Mouse (Mus musculus) ovary, adult 18-20 months (tissue): Measurements from ENCODE around the gene Als2cl.

Experiments used
- DNase-seq: peaks from one replicate; pipeline ENCODE4 v3.0.0; 2022; ENCODE audit warnings: low spot score, mixed read lengths

Gene Als2cl

GRCm38 (mm10) chr9:110880772-110881171 is 1.1 kb downstream of the Als2cl start:
- DNase-seq, result no peak

GRCm38 (mm10) chr9:110881953-110882352 is 2.3 kb downstream of the Als2cl start:
- no peak for DNase-seq

DNA sequence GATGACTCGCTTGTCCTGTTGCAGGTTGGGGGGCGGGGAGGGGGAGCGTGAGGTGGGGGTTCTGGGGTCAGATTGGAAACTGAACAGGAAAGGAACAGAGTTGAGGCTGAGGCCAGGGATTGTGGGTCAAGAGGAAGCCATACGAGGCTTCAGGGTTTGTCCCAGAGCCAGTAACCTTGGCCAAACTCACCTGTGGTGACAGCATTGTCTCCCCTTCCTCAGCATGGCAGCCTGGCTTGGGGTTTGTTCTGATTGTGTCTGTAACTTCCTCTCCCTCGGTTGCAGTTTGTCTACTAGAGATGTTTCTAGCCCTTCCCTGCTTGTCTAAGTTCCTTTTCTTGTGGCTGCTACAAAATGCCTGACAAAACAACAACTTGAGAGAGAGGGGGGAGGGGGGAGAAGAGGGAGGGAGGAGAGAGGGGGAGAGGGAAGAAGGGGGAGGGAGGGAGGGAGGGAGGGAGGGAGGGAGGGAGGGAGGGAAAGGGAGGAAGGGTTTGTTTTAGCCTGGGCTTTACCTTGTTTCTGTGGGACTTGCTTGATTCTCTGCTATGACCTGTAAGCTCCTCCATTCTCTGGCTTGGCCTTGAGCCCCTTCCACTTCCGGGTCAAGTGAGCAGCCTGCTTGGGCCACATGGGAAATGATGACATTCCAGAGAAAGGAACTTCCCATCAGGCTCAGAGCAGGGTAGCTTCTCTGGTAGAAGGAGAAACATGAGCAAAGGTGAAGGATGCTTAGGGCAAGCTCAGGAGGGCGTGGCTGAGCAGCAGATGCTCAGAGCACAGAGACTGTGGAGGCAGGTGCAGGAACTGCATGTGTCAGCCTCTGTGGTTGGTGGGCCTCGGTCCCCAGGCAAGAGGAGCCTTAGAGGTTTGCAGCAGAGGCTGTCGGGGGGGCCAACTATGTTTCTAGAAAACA is 8.0 kb downstream of the Als2cl start:
- DNase-seq, result no peak

GRCm38 (mm10) chr9:110888935-110889334 is 9.3 kb downstream of the Als2cl start:
- no peak for DNase-seq

- no peak for DNase-seq
These were observed 10.5 kb downstream of the Als2cl start for GRCm38 (mm10) chr9:110890026-110890783.

DNA sequence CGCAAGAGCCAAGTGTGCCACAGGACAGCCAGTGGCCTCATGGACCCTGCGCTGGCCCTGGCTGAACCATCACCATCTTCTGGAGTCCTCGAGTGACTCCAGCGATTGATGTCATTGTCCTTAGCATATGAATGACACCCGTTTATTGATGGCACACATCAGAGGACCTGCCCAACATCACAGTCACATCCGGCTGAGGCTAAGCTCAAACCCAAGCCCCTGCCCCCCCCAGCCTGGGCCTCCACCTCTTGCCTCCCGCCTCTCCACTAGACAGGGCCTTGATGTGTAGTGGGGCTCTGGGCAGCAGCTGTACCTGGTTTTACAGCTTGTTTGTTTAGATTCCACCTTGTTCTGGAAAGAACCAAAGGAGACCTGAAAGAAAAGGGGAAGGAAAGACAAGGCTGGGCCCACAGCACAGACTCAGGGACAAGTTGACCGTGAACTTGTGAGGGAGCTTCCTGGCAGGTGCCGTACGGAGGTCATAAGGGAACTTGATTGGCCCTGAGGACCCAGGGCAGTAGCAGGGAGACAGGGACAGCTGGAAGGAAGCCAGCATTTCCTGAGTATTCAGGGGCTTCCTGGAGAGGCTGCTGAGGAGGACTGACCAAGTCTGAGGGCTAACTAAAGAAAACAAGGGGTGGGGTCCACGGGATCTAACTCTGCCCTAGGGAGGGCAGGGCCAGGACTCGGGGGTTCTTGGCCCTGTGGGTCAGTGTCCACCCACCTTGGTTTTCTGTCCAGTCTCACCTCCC is 11.6 kb downstream of the Als2cl start:
- DNase-seq, result no peak

- DNase-seq, result no peak
These were observed 12.9 kb downstream of the Als2cl start for GRCm38 (mm10) chr9:110892552-110892951.

- no peak for DNase-seq
These were observed 13.8 kb downstream of the Als2cl start for GRCm38 (mm10) chr9:110893429-110893828.

- no peak for DNase-seq
These were observed 15.8 kb downstream of the Als2cl start for GRCm38 (mm10) chr9:110895507-110895906.

GRCm38 (mm10) chr9:110895994-110896393 is 16.3 kb downstream of the Als2cl start:
- DNase-seq, result no peak

DNA sequence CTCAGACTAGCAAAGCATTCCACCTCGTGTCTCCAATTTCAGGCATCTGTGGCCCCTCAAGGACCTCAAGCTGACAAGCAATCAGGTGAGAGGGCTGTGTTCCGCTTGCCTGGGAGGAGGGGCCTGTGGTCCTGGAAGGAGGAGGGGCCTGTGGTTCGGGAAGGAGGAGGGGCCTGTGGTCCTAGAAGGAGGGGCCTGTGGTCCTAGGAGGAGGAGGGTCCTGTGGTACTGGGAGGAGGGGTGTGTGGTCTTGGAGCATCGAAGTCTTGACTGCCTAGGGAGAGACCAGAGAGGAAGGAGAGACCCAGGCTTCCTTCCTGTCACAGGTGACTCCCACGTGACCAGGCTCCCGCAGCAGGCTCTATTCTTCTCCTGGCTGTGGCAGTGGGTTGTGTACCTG is 16.9 kb downstream of the Als2cl start:
- DNase-seq, result no peak

GRCm38 (mm10) chr9:110899451-110900008 is 19.9 kb downstream of the Als2cl start:
- no peak for DNase-seq

DNA sequence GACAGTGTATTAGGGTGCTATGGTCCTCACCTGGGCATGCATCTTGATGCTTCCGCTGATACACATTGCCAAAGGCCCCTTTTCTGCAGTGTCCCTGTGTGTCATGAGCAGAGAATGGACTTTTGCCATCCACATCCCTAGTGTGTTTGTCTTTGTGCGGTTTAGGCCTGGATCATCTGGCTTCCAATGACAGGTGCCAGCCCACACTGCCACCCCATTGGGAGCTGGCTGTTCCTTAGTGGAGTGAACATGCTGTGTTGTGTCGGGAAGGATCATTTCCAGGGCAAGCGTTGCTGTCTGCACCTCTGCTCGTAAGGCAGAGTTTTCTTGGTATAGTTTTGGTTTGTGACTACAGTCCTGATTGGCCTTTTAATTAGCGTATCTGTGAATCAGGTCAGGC is 21.5 kb downstream of the Als2cl start:
- no peak for DNase-seq

- DNase-seq, result no peak
These were observed 22.6 kb downstream of the Als2cl start for GRCm38 (mm10) chr9:110902271-110902670.

DNA sequence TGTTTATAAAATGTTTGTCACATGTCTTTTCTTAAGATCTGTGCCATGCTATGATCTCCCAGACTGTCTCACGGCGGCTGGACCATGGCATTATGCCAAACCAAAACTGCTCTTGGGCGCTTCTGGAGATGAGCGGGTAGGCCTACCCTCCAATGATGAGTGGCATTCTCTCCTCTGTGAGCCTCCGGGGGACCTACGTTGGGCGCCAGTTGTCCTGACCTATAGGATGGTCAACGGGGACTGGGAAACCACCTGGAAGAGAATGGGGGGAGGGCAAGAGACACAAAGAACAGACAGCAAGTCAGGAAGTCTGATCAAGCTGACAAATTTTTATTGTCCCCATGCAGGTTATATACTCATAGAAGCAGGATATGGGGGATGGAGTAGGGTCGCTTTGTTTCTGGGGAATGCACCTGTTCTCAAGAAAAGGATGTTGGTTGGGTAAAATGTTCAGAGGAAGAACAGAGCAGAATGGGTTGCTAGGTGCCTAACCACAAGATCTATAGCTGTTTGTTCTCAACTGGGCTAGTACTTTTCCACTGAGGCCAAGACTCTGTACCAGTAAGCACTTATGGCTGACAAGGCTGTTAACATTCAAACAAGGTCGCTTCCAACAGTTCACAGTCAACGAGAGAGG is 27.6 kb downstream of the Als2cl start:
- DNase-seq, result no peak

DNA sequence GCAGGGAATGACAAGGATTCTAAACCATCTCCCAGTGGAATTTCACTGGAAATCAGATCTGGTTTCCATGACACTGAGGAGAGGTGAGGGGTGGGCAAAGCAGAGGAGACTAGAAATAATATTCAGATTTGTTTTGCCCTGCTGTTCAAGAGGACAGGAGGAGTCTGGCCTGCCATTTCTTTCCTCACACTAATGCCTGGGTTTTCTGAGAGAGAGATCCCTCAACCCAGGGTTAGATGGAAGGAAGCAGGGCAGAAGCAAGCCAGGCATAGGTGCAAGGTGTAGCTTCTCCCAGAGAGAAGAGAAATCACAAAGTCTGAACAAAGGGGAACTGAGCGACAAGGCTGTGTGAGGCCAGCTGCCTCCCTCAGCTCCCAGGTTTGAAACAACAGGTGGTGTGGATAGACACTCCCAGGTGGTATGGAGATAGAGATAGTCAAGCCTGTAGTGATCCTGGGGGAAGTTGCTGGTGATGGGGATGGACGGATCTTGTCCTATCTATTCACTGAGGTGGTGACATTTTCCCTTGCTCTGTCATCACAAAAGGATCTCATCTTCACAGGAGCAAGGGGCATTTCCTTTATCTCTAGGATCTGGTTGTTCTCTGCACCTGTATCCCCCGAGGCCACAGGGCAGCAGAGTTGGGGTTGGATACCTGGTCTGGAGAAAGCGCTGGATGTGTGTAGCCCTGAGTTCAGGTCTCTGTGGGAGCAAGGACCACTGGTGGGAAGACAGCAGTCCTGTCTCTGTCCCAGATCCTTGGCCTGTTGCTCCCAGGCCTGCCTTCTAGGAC is 28.4 kb downstream of the Als2cl start:
- DNase-seq, result no peak

- DNase-seq, result no peak
These were observed 29.0 kb downstream of the Als2cl start for GRCm38 (mm10) chr9:110908631-110909016.

GRCm38 (mm10) chr9:110909371-110909967 is 29.8 kb downstream of the Als2cl start:
- DNase-seq, result no peak

DNA sequence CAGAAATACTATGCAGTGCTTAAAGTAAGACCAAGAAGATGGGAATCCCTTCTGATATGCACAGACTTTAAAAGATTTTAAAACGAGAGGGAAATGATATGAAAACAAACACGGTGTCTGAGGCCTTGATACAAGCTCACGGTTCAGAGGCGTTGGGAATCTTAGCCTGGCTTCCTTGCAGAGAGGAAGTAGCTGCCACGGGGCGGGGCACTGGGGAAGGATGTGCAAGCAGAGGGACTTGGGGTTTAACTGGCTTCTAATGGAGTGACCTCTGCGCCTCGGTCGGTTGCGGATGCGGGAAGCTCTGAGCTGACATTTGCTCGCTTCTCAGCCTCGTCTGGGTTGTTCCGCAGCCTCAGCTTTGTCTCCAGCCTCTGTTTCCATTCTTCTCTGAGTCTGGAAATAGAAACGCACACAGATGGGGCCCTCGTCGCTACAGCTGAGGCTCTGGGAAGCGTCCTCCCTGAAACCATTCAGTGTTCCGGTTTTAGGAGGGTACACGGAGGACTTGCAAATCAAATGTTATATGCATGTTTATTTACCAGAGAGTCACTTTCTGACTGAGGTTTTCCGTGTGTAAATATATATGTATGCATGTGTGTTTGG is 35.1 kb downstream of the Als2cl start:
- DNase-seq, result no peak

DNA sequence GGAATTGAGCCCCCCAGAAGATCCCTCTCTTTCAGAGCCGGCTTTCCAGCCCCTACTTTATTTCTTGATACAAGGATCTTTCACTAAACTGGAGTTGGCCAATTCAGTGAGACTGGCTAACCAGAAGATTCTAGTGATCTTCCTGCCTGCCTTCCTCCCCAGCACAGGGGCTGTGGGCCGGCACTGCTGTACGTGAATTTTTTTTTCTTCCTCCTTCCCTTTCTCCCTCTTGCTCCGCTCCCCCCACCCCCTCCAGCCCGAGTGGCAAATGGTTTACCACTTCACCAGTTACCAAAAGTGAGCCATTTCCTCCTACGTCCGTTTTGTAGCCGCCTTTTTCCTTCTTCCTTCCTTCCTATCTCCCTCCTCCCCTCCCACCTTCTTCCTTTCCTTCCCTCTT is 35.8 kb downstream of the Als2cl start:
- DNase-seq, result no peak
